Mouse (Mus musculus) megakaryocyte, embryonic 14.5 days (primary cell): ENCODE results near the gene Meis1. TPM values are rescaled to one million over a fixed set of nuclear protein-coding genes. Genes with fewer than 3 reads are reported as not detected.

ENCODE experiments used
- H3K27me3 ChIP-seq: replicated peaks from 2 replicates; pipeline ENCODE3; 2012; ENCODE audit warnings: inconsistent platforms
- H3K36me3 ChIP-seq: replicated peaks from 2 replicates; pipeline ENCODE3; 2012; ENCODE audit warnings: low read length, inconsistent platforms, mixed read lengths
- H3K4me1 ChIP-seq: 2 replicates; pipeline ENCODE4 v1.6.1; 2012; ENCODE audit warnings: inconsistent platforms
- H3K4me3 ChIP-seq: replicated peaks from 2 replicates; pipeline ENCODE3; 2012; ENCODE audit warnings: moderate library complexity, mild to moderate bottlenecking, inconsistent platforms
- H3K9me3 ChIP-seq: 2 replicates; pipeline ENCODE4 v1.6.1; 2012; ENCODE audit warnings: inconsistent platforms
- FLI1 ChIP-seq: IDR thresholded peaks from 2 replicates; pipeline ENCODE4 v1.6.1; 2012; ENCODE audit warnings: low read length, inconsistent platforms, mixed read lengths
- GATA1 ChIP-seq: IDR thresholded peaks from 3 replicates; pipeline ENCODE4 v1.6.1; 2012; ENCODE audit warnings: mixed read lengths, low read length, inconsistent platforms, borderline replicate concordance
- polyA plus RNA-seq: library from polyadenylated mRNA; stranded (reverse); fragments of >175 nt; gene quantifications from 2 replicates; pipeline ENCODE4 v1.2.3, GENCODE M21; 2012; ENCODE audit warnings: low replicate concordance; ENCODE audit not compliant: insufficient read depth

The Meis1 gene
- polyA plus RNA-seq, 1 experiment, result 121 TPM

DNA sequence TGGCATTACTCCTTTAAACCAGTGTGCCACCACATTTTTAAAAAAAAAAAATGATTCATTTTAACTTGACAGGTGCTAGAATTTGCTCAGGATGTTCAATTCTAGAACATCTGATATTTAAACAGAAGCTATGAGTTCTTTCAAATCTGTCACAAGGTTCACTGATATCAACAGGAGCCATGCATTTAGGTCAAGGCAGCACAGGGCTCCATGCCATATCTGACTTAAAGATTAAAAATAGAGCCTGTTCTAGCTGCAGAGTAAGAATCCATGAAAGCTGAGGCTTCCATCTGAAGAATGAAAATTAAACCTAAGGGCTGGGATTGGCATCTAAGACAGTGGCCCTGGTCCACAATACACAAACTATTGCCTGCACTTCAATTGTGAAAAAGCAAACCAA lies 45.8 kb downstream of the Meis1 start:
- Histone ChIP-seq H3K9me3 (no peaks in the 10 kb centered on the region), H3K4me1 (peaks cover 95% of the 10 kb centered on the region), H3K4me3 (no peak overlapping the region), H3K36me3 (peaks cover 83% of the 10 kb centered on the region), H3K27me3 (no peaks in the 10 kb centered on the region)
- no peak for TF ChIP-seq GATA1
- no peak for TF ChIP-seq FLI1

DNA sequence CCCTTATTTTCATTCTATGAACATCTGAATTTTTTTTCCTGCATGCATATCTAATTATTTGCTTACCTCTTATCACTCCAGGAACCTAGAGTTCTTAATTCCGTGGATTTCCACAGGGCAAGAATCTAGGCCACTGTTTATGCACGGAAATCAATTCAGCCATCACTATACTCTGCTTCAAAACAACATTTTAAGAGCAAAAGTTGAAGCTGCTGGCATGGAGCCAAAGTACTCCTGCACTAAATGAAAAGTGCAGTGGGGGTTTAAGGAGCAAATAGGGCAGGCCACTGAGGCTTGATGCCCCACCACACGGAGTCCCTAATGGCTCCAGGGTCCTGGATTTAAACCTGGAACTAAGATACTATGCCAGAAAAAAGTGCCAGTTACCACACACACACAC lies 47.2 kb downstream of the Meis1 start:
- H3K27me3 ChIP-seq, result no peaks in the 10 kb centered on the region
- peaks cover 78% of the 10 kb centered on the region for H3K36me3 ChIP-seq
- no peak for TF ChIP-seq FLI1
- TF ChIP-seq GATA1, result no peak
- peak overlapping the region; percentile 62 for H3K4me3 ChIP-seq
- no peaks in the 10 kb centered on the region for H3K9me3 ChIP-seq
- peaks cover 93% of the 10 kb centered on the region for H3K4me1 ChIP-seq

DNA sequence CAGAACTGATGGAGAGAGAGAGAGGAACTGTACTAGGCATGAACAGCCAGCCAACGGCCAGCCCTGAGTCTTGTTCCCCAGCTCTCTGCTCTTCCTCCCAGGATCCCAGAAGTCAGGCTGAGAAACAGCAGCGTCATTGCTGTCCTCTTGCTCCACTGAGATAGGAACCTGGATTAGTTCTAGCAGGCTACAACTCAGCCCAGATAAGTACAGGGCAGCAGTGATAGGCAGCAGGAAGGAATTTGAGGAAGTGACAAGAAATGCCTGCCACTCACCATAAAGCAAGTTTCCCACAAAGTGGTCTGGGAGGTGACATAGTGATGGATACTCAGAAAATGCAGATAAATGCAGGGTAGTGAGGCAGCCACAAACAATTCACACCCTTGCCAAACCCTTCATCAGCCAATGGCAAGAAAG lies 48.9 kb downstream of the Meis1 start:
- Histone ChIP-seq H3K27me3 (no peaks in the 10 kb centered on the region), H3K4me3 (peak overlapping the region; percentile 84), H3K36me3 (peaks cover 75% of the 10 kb centered on the region), H3K9me3 (no peaks in the 10 kb centered on the region), H3K4me1 (peaks cover 93% of the 10 kb centered on the region)
- TF ChIP-seq FLI1 (no peak), GATA1 (peak; percentile 95; the same call in 1 of the 3 replicates)

DNA sequence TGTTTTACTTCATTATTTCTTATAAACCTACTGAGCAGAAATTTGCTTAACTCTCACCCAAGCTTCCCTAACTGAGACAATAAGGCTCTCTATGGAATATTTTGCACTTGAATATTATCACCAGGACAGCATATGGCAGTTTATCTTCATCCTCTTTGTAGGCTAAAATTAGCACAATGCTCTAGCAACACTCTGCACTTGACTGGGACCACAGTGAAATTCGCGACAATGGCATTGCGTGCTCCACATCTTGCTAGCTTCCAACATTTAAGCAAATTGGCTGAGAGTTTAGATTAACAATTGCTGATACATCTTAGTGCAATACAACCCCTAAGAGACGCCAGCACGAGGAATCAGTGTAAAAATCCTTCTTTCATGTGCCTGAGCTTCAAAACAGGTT lies 54.4 kb downstream of the Meis1 start:
- H3K4me1 ChIP-seq, result peaks cover 95% of the 10 kb centered on the region
- peaks cover 82% of the 10 kb centered on the region for H3K36me3 ChIP-seq
- H3K9me3 ChIP-seq, result no peaks in the 10 kb centered on the region
- no peaks in the 10 kb centered on the region for H3K27me3 ChIP-seq
- H3K4me3 ChIP-seq, result peak overlapping the region; percentile 74
- TF ChIP-seq GATA1, result no peak
- TF ChIP-seq FLI1, result no peak

DNA sequence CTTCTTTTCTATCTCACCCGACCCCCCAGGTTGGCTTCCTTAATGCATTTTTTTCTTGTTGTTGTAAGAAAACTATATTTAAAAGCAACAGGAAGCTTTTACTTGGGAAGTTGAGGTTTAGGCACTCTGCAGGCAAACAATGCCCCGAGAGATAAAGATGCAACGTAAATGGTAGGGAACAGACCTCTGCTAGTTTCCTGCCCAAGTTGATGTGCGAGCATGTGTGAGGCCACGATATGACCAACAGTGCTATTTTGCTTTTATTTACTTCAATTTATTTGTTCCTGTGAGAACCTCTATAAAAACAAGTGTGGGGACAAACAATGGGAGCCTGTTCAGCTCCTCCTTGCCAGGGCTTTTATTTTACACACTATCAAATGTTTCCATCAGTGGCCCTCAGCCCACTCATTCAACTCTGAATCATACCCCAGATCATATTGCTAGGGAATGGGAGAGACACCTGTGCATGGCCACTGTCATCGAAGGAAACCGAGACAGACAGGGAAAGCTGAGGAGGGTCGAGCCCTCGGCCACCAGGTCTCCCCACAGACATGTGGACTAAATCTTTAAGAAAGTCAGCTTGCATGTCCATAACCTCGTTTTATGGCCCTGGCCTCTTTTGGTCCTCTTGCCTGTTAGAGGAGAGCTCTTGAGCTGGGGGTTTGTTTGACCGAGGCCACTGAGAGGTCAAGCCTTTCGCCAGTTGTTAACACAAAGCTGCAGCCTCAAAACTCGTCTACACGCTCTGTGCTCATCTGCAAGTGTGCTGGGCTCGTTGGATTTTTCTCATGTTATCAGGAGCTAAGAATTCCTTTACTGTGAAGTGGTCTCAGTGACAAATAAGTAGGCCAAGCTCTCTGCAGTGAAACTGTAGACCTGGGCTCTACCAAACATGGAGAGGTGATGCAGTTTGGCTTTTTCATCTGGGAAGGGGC lies 55.3 kb downstream of the Meis1 start:
- Histone ChIP-seq H3K36me3 (peaks cover 82% of the 10 kb centered on the region), H3K4me1 (peaks cover 95% of the 10 kb centered on the region), H3K4me3 (peak overlapping the region; percentile 76), H3K27me3 (no peaks in the 10 kb centered on the region), H3K9me3 (no peaks in the 10 kb centered on the region)
- TF ChIP-seq FLI1, result no peak
- TF ChIP-seq GATA1, result peak; percentile 95; the same call in 2 of the 3 replicates

DNA sequence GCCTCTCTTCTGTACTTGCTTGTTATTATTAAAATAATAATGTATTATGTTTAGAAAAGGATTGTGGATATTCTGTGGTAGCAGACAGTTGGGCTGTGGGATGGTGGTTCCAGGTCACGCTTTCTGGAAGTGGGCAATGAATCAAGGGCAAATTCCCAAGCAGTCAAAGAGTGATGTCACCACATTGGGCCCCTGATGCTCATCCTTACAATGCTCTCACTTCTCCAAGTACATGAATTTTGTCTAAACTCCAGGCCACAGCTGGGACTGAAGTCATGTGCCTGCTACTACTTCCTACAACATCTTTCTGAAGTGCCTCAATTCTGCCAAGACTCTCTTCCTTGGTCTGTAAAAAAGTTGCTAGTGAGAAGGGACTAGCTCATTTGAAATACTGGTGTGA lies 59.3 kb downstream of the Meis1 start:
- Histone ChIP-seq H3K36me3 (peaks cover 87% of the 10 kb centered on the region), H3K27me3 (no peaks in the 10 kb centered on the region), H3K4me1 (peaks cover 99% of the 10 kb centered on the region), H3K4me3 (no peak overlapping the region), H3K9me3 (no peaks in the 10 kb centered on the region)
- TF ChIP-seq GATA1 (no peak), FLI1 (no peak)

DNA sequence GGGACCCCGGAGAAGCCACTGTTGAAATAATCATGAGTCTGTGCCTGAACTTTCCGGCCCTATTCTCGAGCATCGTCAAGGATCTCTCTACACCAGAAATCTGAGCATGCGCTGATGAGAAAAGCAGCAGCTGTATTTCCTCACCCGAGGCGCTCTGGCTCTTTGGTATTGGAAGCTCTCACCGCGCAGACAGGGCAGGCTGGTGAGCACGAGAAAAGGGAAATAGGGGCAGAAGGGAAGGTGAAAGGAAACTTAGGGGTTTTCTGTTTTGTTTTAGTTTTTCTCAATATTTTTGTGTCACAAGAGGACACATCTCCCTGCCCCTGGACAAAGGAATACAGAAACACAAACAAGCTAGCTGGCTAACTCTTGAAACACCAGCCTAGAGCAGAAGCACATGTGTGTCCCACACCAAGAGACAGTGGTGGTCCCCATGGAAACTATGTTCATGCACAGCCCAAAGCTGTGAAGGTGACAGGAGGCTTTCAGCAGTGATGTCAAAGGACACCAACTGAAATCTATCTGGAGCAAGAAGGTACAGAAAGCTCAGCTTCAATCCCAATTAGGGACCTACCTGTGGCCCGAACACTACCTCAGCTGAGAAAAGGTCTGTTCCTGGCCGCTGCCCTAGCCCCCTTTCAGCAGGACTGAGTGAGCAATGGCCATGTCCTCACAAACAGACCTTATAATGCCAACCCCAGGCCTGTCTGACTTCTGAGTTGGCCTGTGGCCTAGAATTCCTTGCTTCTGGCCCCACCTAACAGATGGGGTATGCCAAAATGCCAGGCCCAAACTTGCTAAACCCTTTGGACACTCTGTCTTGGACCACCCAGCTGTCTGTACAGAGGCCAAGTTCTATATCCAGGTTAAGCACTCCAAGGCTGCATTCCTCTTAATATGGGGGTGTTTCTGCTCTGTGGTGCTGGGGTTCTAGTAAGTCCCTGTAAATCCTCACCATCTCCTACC lies 60.7 kb downstream of the Meis1 start:
- H3K9me3 ChIP-seq, result no peaks in the 10 kb centered on the region
- peaks cover 98% of the 10 kb centered on the region for H3K4me1 ChIP-seq
- H3K4me3 ChIP-seq, result peak overlapping the region; percentile 79
- peaks cover 88% of the 10 kb centered on the region for H3K36me3 ChIP-seq
- TF ChIP-seq GATA1 (no peak), FLI1 (no peak)
- no peaks in the 10 kb centered on the region for H3K27me3 ChIP-seq

DNA sequence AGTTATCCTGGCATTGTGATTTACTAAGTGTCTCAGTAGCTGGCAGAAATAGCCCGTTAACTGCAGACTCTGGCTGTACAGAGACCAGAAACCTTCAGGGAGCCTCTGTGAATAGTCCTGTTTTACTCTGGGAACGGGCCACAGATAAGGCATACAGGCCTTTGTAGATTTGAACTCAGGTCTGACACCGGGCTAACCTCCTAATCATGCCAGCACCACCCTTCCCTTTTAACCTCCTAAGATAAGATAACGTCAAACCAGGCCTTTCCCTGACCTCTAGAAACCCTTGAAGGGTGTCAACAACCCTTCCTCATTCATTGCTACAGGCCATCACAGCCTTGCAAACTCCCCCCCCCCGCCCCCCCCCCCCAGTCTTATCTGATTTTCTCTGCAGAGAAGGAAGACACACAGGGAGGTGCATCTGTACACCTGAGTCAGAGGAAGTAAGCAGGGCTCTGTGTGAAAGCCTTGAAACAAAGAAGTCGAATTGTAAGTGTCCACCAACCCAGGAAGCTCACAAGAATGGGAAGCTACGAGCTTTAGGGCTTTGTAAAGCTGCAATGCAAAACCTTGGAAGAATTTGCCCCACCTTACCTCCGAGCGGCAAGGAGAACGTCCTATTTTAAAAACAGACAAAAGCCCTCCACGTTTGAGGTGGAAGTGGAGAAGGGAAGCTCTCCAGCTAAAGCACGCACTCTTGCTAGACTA lies 61.5 kb downstream of the Meis1 start:
- no peaks in the 10 kb centered on the region for H3K9me3 ChIP-seq
- no peak for TF ChIP-seq FLI1
- no peak for TF ChIP-seq GATA1
- peak overlapping the region; percentile 79 for H3K4me3 ChIP-seq
- H3K27me3 ChIP-seq, result no peaks in the 10 kb centered on the region
- H3K36me3 ChIP-seq, result peaks cover 90% of the 10 kb centered on the region
- H3K4me1 ChIP-seq, result peaks cover 98% of the 10 kb centered on the region

DNA sequence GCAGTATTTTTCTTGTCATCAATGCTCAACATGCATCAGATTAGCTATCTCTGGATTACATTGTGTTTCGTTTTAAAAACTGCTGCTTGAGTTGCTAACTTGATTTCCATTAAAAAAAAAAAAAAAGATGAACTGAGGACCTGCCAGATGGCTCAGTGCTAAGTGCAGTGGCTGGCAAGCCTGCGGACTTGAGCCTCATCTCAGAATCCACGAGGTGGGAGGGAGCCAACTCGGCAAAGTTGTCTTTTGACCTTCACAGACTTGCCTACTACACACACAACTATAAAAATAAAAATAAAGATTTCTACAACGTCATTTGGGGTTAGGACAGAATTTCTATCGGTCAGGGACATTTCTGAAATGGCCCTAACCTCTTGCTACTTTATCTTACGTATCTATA lies 62.8 kb downstream of the Meis1 start:
- no peak for TF ChIP-seq FLI1
- TF ChIP-seq GATA1, result no peak
- Histone ChIP-seq H3K9me3 (no peaks in the 10 kb centered on the region), H3K36me3 (peaks cover 87% of the 10 kb centered on the region), H3K4me3 (no peak overlapping the region), H3K27me3 (no peaks in the 10 kb centered on the region), H3K4me1 (peaks cover 96% of the 10 kb centered on the region)
